Mouse (Mus musculus) embryonic facial prominence, embryonic 13.5 days (tissue): ENCODE data around the gene Cfap57. TPM values are rescaled to one million over a fixed set of nuclear protein-coding genes. Genes with fewer than 3 reads are reported as not detected.

ENCODE experiments used
- ATAC-seq: fragments of 200-750 bp; cut with Nextera tagmentation; 2 replicates; pipeline ENCODE4 v1.8.0; 2017; ENCODE audit warnings: low read depth; ENCODE audit not compliant: insufficient number of reproducible peaks, insufficient read depth, low FRiP score, low TSS enrichment
- H3K27ac ChIP-seq: fragments of 300-500 bp; sonication (generic); 2 replicates; pipeline ENCODE4 v1.5.1; 2015; ENCODE audit warnings: moderate library complexity, mild to moderate bottlenecking, inconsistent platforms
- H3K27me3 ChIP-seq: fragments of 300-500 bp; sonication (generic); 2 replicates; pipeline ENCODE4 v1.6.1; 2015; ENCODE audit warnings: mild to moderate bottlenecking, inconsistent platforms
- H3K36me3 ChIP-seq: fragments of 300-500 bp; sonication (generic); 2 replicates; pipeline ENCODE4 v1.6.1; 2015; ENCODE audit warnings: mild to moderate bottlenecking, inconsistent platforms
- H3K4me1 ChIP-seq: fragments of 300-500 bp; sonication (generic); 2 replicates; pipeline ENCODE4 v1.6.1; 2015; ENCODE audit warnings: inconsistent platforms
- H3K4me2 ChIP-seq: fragments of 300-500 bp; sonication (generic); 2 replicates; pipeline ENCODE4 v1.6.1; 2015; ENCODE audit warnings: moderate library complexity, mild to moderate bottlenecking, inconsistent platforms
- H3K4me3 ChIP-seq: fragments of 300-500 bp; sonication (generic); 2 replicates; pipeline ENCODE4 v1.5.1; 2015; ENCODE audit warnings: mild to moderate bottlenecking, inconsistent platforms
- H3K9ac ChIP-seq: fragments of 300-500 bp; sonication (generic); 2 replicates; pipeline ENCODE4 v1.6.1; 2015; ENCODE audit warnings: mild to moderate bottlenecking, inconsistent platforms
- H3K9me3 ChIP-seq: fragments of 300-500 bp; sonication (generic); 2 replicates; pipeline ENCODE4 v1.6.1; 2016; ENCODE audit warnings: inconsistent platforms
- WGBS: fragments of 180-500 bp; shearing (Covaris S2); methylation state at CpG from one replicate; pipeline ENCODE4 v1.1.7; 2015; ENCODE audit warnings: mixed read lengths; 5-methylcytosine and 5-hydroxymethylcytosine counted together
- polyA plus RNA-seq: library from polyadenylated mRNA; unstranded; fragments of >200 nt; fragmentation: Nextera tagmentation; extraction: Ambion mirVana; gene quantifications from 2 replicates; pipeline ENCODE4 v1.2.1, GENCODE M21; 2015

The Cfap57 gene
- polyA plus RNA-seq, 1 experiment from 2014 or later = 0.22 TPM

- H3K9ac ChIP-seq = no peak overlapping the region
- H3K36me3 ChIP-seq = no peaks in the 10 kb centered on the region
- WGBS = 81% methylated on average over 6 of the region's 6 CpGs
- no peak overlapping the region for H3K27ac ChIP-seq
- no peaks in the 10 kb centered on the region for H3K27me3 ChIP-seq
- H3K4me2 ChIP-seq = no peak overlapping the region
- H3K9me3 ChIP-seq = no peaks in the 10 kb centered on the region
- H3K4me1 ChIP-seq = peaks cover 6% of the 10 kb centered on the region
- ATAC-seq = no peak
- no peak overlapping the region for H3K4me3 ChIP-seq
Measured at GRCm38 (mm10) chr4:118535610-118536009, 85.0 kb downstream of the Cfap57 start.

GRCm38 (mm10) chr4:118533605-118534004, 87.0 kb downstream of the Cfap57 start:
- H3K4me2 ChIP-seq = no peak overlapping the region
- no peaks in the 10 kb centered on the region for H3K27me3 ChIP-seq
- no peaks in the 10 kb centered on the region for H3K36me3 ChIP-seq
- ATAC-seq = no peak
- H3K4me3 ChIP-seq = no peak overlapping the region
- H3K9ac ChIP-seq = no peak overlapping the region
- 74% methylated on average over 7 of the region's 7 CpGs for WGBS
- no peaks in the 10 kb centered on the region for H3K9me3 ChIP-seq
- no peak overlapping the region for H3K27ac ChIP-seq
- no peaks in the 10 kb centered on the region for H3K4me1 ChIP-seq

- H3K27me3 ChIP-seq = no peaks in the 10 kb centered on the region
- H3K4me1 ChIP-seq = no peaks in the 10 kb centered on the region
- H3K9me3 ChIP-seq = no peaks in the 10 kb centered on the region
- no peak overlapping the region for H3K4me3 ChIP-seq
- no peak overlapping the region for H3K27ac ChIP-seq
- no peak for ATAC-seq
- H3K9ac ChIP-seq = no peak overlapping the region
- WGBS = 37% methylated on average over 4 of the region's 4 CpGs
- H3K36me3 ChIP-seq = no peaks in the 10 kb centered on the region
- H3K4me2 ChIP-seq = no peak overlapping the region
Measured at GRCm38 (mm10) chr4:118533156-118533555, 87.4 kb downstream of the Cfap57 start.

- no peaks in the 10 kb centered on the region for H3K27me3 ChIP-seq
- no peak overlapping the region for H3K27ac ChIP-seq
- H3K4me3 ChIP-seq = no peak overlapping the region
- H3K9ac ChIP-seq = no peak overlapping the region
- WGBS = 79% methylated on average over 5 of the region's 5 CpGs
- H3K36me3 ChIP-seq = no peaks in the 10 kb centered on the region
- ATAC-seq = no peak
- H3K4me2 ChIP-seq = no peak overlapping the region
- H3K9me3 ChIP-seq = no peaks in the 10 kb centered on the region
- no peaks in the 10 kb centered on the region for H3K4me1 ChIP-seq
Measured at GRCm38 (mm10) chr4:118532663-118533062, 87.9 kb downstream of the Cfap57 start.

GRCm38 (mm10) chr4:118527720-118528119, 92.9 kb downstream of the Cfap57 start:
- H3K4me2 ChIP-seq = 0 out of 2 replicates have a peak overlapping the region, but pooled peaks have one; percentile 9
- H3K4me1 ChIP-seq = peaks cover 4% of the 10 kb centered on the region; the same call in 1 of the 2 replicates
- H3K27me3 ChIP-seq = no peaks in the 10 kb centered on the region
- no peaks in the 10 kb centered on the region for H3K36me3 ChIP-seq
- H3K27ac ChIP-seq = no peak overlapping the region
- no peak for ATAC-seq
- H3K9me3 ChIP-seq = no peaks in the 10 kb centered on the region
- no peak overlapping the region for H3K9ac ChIP-seq
- H3K4me3 ChIP-seq = no peak overlapping the region
- WGBS = 68% methylated on average over 6 of the region's 6 CpGs

- no peak overlapping the region for H3K27ac ChIP-seq
- ATAC-seq = no peak
- H3K9me3 ChIP-seq = no peaks in the 10 kb centered on the region
- peaks cover 4% of the 10 kb centered on the region; the same call in 1 of the 2 replicates for H3K4me1 ChIP-seq
- no peak overlapping the region for H3K9ac ChIP-seq
- H3K36me3 ChIP-seq = no peaks in the 10 kb centered on the region
- 28% methylated on average over 5 of the region's 5 CpGs for WGBS
- H3K4me2 ChIP-seq = peak overlapping the region; percentile 31
- H3K27me3 ChIP-seq = no peaks in the 10 kb centered on the region
- peak overlapping the region; percentile 28 for H3K4me3 ChIP-seq
Measured at GRCm38 (mm10) chr4:118527335-118527681, 93.3 kb downstream of the Cfap57 start.

GRCm38 (mm10) chr4:118526408-118527334, 93.9 kb downstream of the Cfap57 start, which contains the start of gene 2610528J11Rik:
Gene 2610528J11Rik (plus strand): TSS chr4:118526999.
- H3K9ac ChIP-seq = no peak within 1 kb of the TSS
- H3K36me3 ChIP-seq = no peaks in the 10 kb centered on the region
- no peak for ATAC-seq
- H3K4me3 ChIP-seq = peak within 1 kb of the TSS; percentile 28
- peak within 1 kb of the TSS; percentile 11; the same call in 1 of the 2 replicates for H3K27ac ChIP-seq
- no peaks in the 10 kb centered on the region for H3K27me3 ChIP-seq
- 34% methylated on average over 17 of the region's 17 CpGs for WGBS
- peak within 1 kb of the TSS; percentile 31 for H3K4me2 ChIP-seq
- H3K4me1 ChIP-seq = peaks cover 4% of the 10 kb centered on the region; the same call in 1 of the 2 replicates
- no peaks in the 10 kb centered on the region for H3K9me3 ChIP-seq

GRCm38 (mm10) chr4:118525779-118526178, 94.8 kb downstream of the Cfap57 start:
- H3K4me1 ChIP-seq = peaks cover 4% of the 10 kb centered on the region; the same call in 1 of the 2 replicates
- H3K36me3 ChIP-seq = no peaks in the 10 kb centered on the region
- no peak for ATAC-seq
- H3K9ac ChIP-seq = no peak overlapping the region
- H3K4me2 ChIP-seq = no peak overlapping the region
- 69% methylated on average over 3 of the region's 3 CpGs for WGBS
- no peaks in the 10 kb centered on the region for H3K9me3 ChIP-seq
- H3K27me3 ChIP-seq = no peaks in the 10 kb centered on the region
- no peak overlapping the region for H3K4me3 ChIP-seq
- no peak overlapping the region for H3K27ac ChIP-seq

GRCm38 (mm10) chr4:118523976-118524375, 96.6 kb downstream of the Cfap57 start:
- Histone ChIP-seq H3K4me1 (peaks cover 4% of the 10 kb centered on the region; the same call in 1 of the 2 replicates), H3K27me3 (no peaks in the 10 kb centered on the region), H3K4me3 (no peak overlapping the region), H3K9ac (no peak overlapping the region), H3K36me3 (no peaks in the 10 kb centered on the region), H3K9me3 (no peaks in the 10 kb centered on the region), H3K4me2 (no peak overlapping the region), H3K27ac (no peak overlapping the region; the same call in 1 of the 2 replicates)
- WGBS = 79% methylated on average over 7 of the region's 7 CpGs
- ATAC-seq = no peak

GRCm38 (mm10) chr4:118522248-118522647, 98.3 kb downstream of the Cfap57 start:
- Histone ChIP-seq H3K4me3 (no peak overlapping the region), H3K9ac (no peak overlapping the region), H3K27ac (no peak overlapping the region), H3K27me3 (peaks cover 6% of the 10 kb centered on the region; the same call in 1 of the 2 replicates), H3K36me3 (no peaks in the 10 kb centered on the region), H3K4me1 (peaks cover 6% of the 10 kb centered on the region), H3K4me2 (no peak overlapping the region), H3K9me3 (no peaks in the 10 kb centered on the region)
- ATAC-seq = no peak
- WGBS = 85% methylated on average over 7 of the region's 7 CpGs

GRCm38 (mm10) chr4:118518208-118518607, 102.4 kb downstream of the Cfap57 start:
- H3K9me3 ChIP-seq = no peaks in the 10 kb centered on the region
- 58% methylated on average over 5 of the region's 5 CpGs for WGBS
- no peak overlapping the region for H3K4me2 ChIP-seq
- H3K27ac ChIP-seq = no peak overlapping the region
- H3K36me3 ChIP-seq = no peaks in the 10 kb centered on the region
- ATAC-seq = no peak
- no peak overlapping the region for H3K4me3 ChIP-seq
- no peak overlapping the region for H3K9ac ChIP-seq
- peaks cover 13% of the 10 kb centered on the region for H3K4me1 ChIP-seq
- H3K27me3 ChIP-seq = peaks cover 11% of the 10 kb centered on the region; the same call in 1 of the 2 replicates
